Mouse (Mus musculus) lung, postnatal 10 days (tissue): Measurements from ENCODE around the gene Kdf1.
A peak's percentile ranks its signal among the peaks of the same experiment; 100 is the strongest.

Experiments used
- DNase-seq: peaks from one replicate; pipeline ENCODE4 v3.0.0; 2021

Gene Kdf1

GRCm38 (mm10) chr4:133557041-133557717 is 38.4 kb downstream of the Kdf1 start:
- no peak for DNase-seq

DNA sequence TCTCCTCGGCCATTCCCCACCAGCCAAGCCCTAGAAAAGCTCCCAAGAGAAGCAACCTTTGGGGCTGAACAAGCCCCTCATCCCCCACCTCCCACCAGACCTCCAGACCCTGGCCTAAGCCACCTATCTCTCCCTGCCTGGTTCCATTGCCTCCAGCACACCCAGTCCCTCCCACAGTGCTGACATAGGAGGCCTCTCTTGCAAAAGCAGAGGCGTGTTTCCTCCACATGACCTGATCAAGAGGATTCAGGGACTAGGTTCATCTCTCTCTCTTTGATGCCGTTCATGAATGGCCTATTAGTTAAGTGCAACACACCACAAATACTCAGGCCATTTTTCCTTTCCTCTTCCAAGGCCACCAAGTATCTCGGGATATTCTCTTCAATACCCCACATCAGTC is 41.1 kb downstream of the Kdf1 start:
- DNase-seq = no peak

GRCm38 (mm10) chr4:133561622-133562021 is 42.9 kb downstream of the Kdf1 start:
- DNase-seq = no peak

DNA sequence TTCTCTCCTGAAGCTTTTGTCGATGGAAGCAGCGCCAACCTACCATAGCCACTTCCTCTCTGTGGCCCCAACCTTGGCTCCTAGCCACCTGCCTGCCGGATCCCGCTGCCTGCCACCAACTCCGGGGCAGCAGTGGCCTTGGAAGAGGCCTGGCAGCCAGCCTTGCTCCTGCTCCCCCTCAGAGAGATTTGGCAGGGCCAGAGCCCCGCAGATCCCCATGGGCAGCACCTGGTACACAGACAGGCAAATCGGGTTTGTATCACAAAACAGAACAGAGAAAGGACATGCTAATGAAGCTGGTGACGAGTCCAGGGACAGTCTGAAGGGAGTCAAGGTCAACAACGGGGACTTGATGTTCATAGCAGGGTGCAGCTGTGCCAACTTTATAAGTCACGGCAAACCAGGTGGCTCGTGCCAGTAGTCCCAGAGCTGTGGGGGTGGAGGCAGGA is 44.4 kb downstream of the Kdf1 start:
- DNase-seq = no peak

- no peak for DNase-seq
Measured at GRCm38 (mm10) chr4:133567251-133567650, 48.5 kb downstream of the Kdf1 start.

DNA sequence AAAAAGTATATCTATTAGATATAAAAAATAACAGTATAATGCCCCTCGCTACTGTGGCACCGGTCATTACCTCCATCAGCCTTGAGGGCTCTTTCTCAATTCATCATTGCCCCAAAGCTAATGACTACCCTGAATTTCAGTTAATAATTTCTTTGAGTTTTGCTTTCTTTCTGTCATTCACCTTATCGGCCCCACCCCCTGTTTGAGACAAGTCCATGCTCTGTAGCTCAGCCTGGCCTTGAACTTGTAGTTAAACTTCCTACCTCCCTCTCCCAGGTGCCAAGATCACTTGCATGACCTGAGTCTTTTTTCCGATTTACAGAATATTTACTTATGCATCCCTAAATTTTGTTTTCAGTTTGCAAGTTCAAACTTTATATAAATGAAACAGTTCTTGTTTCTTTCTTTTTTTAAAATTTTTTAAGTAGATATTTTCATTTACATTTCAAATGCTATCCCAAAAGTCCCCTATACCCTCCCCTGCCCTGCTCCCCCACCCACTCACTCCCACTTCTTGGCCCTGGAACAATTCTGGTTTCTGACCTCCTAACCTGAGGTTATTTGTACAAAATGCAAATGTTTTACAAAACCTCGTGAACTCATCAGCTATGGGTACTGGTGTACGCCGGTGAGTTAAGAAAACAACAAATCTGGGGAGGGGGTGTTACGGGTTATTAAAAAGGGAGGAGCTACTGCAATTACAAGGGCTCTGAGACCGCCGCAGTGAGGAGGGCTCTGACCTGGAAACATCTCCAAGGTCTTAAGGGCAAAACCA is 50.7 kb downstream of the Kdf1 start:
- no peak for DNase-seq

DNA sequence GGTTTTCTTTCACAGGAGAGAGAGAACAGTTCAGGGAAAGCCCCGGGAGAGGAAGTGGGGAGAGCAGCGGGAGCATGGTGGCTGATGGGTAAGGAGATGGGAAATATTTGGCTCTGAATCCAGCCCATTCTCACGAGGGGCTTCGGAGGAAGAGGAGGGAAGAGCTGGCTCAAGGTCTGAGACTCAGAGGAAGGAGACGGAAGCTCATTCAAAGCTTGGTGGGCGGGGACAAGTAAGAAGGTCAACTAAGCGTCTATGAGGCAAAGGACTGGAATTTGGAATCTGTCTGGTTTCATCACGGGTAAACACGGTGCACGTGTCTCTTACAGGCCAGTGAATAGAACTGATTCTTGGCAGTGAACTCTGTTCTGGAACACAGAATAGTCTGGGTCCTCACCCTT is 51.3 kb downstream of the Kdf1 start:
- no peak for DNase-seq

- DNase-seq = peak; percentile 95
Measured at GRCm38 (mm10) chr4:133574070-133574842, 55.5 kb downstream of the Kdf1 start, which contains the start of gene Gpatch3. TSS of gene Gpatch3 (plus strand) at chr4:133574745.

DNA sequence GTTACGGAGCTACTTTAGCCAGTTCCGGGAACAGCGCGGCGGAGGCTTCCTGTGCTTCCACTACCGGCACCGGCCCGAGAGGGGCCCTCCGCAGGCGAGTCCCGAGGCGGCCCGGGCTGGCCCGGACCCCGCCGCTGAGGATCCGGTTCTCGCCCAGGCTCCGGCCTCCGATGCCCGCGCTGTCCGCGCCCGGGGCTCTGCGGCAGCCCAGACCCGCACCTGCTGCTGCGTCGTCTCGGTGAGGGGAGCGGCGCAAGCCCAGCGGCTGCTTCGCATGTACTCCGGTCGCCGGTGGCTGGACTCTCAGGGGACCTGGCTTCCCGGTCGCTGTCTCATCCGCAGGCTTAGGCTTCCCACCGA is 56.1 kb downstream of the Kdf1 start:
- no peak for DNase-seq

- DNase-seq = no peak
Measured at GRCm38 (mm10) chr4:133577983-133578382, 59.2 kb downstream of the Kdf1 start.
